Mouse (Mus musculus): Measurements from ENCODE around the gene Mlec.

Gene Mlec

DNA sequence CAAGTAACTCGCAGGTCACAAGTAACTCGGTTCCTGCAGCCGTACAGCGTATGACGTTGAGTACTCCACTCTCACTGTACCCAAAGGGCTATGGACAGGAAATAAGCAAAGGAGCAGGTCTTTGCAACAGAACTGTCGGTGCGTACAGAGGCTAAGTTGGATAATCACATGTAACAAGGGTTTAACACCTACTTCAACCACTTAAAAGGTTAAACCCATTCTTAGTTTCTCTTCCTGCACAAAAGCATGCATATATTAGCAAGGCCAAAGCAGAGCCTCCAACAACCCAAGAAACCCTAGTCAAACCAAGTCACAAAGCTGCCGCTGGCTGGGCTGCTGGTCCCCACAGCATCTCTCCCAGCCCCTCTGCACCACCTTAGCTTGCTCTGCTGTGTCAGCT lies 25.5 kb downstream of the Mlec start:
- in situ Hi-C loops (cut with MboI; ENCODE audit: unreplicated experiment in 2 of 2), result no loop called here

DNA sequence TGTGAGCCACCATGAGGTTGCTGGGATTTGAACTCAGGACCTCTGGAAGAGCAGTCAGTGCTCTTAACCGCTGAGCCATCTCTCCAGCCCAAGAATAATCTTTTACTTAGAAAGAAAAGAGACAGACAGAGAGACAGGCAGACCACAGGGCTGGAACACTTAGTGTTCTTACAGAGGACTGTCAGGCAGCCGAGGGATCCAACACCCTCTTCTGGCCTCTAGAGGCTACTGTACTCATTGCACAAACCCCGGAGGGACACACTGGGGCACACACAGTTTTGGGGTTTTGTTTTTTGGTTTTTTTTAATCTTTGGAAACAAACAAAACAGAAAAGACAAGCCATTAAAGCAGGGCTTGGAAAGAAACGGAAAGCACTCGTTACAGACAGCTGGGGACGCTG lies 28.7 kb downstream of the Mlec start:
- in situ Hi-C loops (cut with MboI; ENCODE audit: unreplicated experiment in 2 of 2), result loop anchor here (5.0 to 10.0 kb wide), 5 partner anchors 38 to 215 kb away; partner anchors contain the start of genes Cox6a1 (in 1 of the 2), Gatc (in 1 of the 2), Pop5 (in 1 of the 2) and Triap1 (in 1 of the 2)

DNA sequence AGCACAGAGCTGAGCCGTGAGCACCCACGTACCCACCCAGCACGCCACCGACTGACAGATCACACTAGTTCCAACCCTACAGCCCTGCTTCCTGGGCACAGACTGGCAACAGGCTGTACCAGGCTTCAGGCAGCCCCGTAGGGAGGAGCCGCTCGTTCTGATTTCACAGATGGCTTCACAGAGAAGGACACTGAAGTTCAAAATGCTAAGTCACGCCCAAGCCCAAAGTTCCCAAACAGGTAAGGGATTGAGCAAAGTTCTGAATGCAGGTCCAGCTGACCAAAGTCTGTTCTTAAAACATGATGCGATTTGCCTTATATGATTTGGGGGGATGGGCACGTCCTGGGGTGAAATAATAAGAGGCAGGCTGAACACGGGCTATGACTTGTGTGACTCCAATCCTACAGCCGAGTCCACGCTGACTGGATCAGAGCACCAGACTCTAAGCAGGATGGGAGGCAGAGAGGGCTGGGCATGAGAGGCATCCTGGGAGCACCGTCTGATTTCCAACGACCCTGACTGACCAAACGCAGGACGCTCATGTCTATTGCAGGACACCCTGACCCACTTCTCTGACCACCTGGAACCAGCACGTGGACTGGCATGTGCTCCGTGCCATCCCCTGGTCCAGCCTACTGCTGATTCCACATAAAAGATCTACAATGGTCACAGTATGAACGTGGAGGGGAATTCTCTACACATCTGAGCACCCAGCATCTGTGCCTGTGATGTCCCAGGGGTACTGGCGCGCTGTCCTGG lies 30.4 kb downstream of the Mlec start:
- in situ Hi-C loops (cut with MboI; ENCODE audit: unreplicated experiment in 2 of 2), result loop anchor here (5.0 to 10.0 kb wide), 5 partner anchors 40 to 217 kb away; partner anchors contain the start of genes Cox6a1 (in 1 of the 2), Gatc (in 1 of the 2), Pop5 (in 1 of the 2) and Triap1 (in 1 of the 2)

DNA sequence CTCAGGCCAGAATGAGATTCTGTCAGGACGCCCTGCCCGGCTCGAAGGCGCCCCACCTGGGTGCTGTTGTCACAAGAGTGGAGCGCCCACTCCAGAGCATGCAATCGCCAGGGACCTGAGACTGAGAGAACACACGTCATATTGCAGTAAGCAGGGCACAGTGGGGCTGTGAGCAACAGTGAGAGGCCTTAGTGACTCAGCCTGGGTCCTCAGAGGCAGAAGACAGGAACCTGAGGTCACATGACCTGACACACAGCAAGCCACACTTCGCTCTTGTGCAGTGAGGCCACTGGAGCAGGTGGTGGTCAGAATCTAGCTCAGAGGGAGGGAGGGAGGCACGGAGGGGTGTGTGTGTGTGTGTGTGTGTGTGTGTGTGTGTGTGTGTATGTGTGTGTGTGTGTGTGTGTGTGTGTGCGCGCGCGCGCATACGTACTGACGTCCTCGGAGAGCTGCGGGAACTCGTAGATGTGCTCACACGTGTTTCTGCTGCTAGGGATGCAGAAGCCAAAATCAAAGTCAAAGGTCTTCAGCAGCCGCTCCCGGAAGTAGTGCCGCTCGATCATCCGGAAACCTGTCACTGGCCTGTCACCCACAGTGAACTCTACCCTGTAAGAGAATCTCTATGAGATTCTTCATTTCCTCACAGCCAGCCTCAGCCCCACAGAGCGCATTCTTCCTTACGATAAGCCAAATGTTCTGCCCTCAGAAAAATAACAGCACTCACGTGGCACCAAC lies 31.2 kb downstream of the Mlec start:
- in situ Hi-C loops (cut with MboI; ENCODE audit: unreplicated experiment in 2 of 2), result loop anchor here (5.0 to 10.0 kb wide), 5 partner anchors 41 to 218 kb away; partner anchors contain the start of genes Cox6a1 (in 1 of the 2), Gatc (in 1 of the 2), Pop5 (in 1 of the 2) and Triap1 (in 1 of the 2)

DNA sequence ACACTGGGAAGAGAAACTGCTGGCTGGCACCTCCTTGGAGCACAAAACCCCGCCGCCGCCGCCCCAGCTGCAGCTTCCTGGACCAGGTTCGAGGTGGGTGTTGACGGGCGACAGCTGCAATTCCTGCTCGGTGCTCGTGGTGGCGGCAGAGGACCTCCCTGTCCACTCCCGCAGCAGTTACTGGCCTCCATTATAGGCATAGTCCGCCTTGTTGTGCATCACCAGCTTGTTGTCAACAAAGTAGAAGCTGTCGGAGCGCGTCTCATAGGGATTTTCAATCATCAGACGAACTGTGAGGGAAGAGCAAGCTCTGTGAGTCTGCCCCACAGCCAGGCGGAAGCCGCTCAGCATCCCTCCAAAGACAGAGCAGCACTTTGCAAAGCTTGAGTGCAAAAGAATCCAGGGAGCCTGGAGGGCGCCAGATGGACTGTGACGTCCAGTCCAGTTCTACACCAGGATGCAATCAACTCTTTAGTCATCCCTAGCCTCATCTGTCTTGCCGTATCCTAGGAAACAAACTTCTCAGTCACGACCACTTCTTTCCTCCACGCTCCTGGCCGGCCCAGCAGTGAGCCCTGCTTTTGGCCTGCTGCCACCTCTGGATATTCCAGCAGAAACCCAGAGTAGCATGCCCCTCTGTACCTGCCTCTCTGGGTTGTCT lies 32.6 kb downstream of the Mlec start:
- in situ Hi-C loops (cut with MboI; ENCODE audit: unreplicated experiment in 2 of 2), result loop anchor here (5.0 to 10.0 kb wide), 5 partner anchors 42 to 219 kb away; partner anchors contain the start of genes Cox6a1 (in 1 of the 2), Gatc (in 1 of the 2), Pop5 (in 1 of the 2) and Triap1 (in 1 of the 2)

DNA sequence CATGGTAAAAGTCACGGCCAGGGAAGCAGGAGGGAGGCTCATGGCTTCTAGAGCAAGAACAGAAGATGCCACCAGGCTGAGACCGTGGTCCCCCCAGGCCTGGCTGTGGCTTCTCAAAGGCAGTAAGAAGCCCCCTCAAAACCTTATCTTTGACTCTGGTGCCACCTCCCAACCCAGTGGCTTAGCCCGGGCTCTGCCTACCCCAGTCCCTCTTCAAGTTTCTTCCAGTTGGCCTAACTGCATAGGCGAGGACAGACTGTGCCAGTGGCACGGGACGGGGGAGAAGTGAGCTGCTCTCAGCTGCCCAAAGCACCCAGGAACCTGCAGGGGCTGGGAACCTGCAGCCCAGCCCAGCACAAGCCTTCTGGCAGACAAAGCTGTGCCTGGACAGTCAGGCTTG lies 33.3 kb downstream of the Mlec start:
- in situ Hi-C loops (cut with MboI; ENCODE audit: unreplicated experiment in 2 of 2), result loop anchor here (5.0 to 25.0 kb wide), 6 partner anchors 43 to 412 kb away; partner anchors contain the start of genes Cox6a1 (in 1 of the 2), Gatc (in 1 of the 2), Pop5 (in 1 of the 2) and Tchp (in 1 of the 2)

DNA sequence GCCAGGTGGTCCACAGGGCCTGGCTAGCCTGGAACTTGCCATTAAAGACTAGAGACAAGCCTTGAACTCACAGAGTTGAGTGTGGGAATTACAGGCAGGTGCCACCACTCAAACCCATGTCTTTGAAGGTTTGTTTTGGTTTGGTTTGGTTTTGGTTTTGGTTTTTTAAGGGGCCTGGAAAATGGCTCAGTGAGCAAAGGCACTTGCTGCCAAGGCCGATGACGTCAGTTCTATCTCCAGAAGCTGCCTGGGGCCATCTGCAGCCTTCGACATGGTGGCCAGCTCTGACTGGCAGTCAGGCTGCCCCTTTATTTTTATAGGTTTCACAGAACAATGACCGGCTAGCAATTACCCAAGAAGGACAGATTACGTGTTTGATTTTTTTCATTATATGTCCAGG lies 37.0 kb downstream of the Mlec start:
- in situ Hi-C loops (cut with MboI; ENCODE audit: unreplicated experiment in 2 of 2), result loop anchor here (10.0 to 25.0 kb wide), 2 partner anchors 224 to 409 kb away; partner anchors contain the start of genes Cox6a1 (in 1 of the 2), Gatc (in 1 of the 2), Tchp (in 1 of the 2) and Triap1 (in 1 of the 2)

DNA sequence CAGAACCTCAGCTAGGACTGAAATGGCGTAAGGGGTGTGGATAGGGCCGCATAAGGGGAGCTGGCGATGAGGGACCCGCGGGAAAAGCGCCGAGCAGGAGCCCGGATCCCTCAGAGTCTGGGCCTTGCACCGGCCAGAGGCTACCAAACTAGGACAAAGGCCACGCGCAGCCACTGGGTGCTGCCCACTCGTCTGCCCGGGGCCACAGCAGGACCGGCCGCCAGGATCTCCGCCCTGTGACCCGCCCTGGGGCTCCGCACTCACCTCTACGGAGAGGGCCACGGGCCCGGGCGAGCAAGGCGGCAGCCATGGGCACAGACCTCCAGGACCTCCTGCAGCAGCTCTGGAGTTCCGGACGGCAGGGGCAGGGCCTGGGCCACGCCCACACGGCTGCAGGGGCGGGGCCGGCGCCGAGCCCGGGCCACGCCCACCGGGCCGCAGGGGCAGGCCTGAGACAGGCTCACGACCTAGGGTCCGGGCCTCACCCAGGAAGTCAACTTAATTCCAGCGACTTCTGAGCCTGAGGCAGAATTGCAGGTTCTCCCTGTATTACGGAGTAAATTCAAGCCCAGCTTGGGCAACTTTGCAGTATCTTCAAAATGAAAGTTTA lies 38.9 kb downstream of the Mlec start, which contains the start of gene Acads:
Acads (minus strand) TSS at position 386 of the 610 bp plus-strand sequence.
- in situ Hi-C loops (cut with MboI; ENCODE audit: unreplicated experiment in 2 of 2), result loop anchor here in 1 of 2 experiments (25.0 kb wide), 1 partner anchor 407 kb away; the partner anchor contains the start of gene Tchp

DNA sequence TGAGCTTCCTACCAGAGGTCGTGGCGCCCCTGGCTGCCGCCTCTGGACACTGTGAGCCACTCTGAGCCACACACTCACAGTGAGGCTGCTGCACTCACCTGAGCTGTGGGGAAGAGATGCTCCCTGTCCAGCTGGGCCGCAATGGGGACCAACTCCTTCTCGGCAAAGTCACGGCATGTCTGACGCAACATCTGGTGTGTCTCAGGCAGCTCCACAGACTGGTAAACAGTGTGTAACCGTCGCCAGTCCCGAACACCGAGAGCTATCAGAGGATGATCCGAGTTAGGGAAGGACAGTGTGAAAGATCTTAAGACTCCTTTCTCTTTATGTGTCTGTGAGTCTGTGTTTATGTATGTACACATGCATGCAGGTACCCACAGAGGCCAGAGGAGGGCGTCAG lies 40.5 kb downstream of the Mlec start:
- in situ Hi-C loops (cut with MboI; ENCODE audit: unreplicated experiment in 2 of 2), result loop anchor here in 1 of 2 experiments (25.0 kb wide), 1 partner anchor 405 kb away; the partner anchor contains the start of gene Tchp

DNA sequence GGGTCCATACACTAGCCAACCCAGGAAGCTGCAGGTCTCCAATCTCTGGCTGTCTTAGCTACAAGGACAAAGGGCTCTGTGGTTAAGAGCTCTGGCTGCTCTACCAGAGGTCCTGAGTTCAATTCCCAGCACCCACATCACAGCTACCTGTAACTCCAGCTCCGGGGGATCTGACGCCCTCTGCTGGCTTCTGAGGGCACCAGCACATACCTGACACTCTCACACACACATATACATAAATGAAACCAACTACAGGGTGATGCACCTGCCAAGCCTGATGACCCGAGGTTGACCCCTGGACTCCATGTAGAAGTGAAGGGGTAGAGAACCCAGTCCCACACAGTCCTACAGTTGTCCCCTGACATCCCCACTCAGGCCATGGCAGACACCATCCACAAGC lies 41.6 kb downstream of the Mlec start:
- in situ Hi-C loops (cut with MboI; ENCODE audit: unreplicated experiment in 2 of 2), result loop anchor here in 1 of 2 experiments (25.0 kb wide), 1 partner anchor 404 kb away; the partner anchor contains the start of gene Tchp

DNA sequence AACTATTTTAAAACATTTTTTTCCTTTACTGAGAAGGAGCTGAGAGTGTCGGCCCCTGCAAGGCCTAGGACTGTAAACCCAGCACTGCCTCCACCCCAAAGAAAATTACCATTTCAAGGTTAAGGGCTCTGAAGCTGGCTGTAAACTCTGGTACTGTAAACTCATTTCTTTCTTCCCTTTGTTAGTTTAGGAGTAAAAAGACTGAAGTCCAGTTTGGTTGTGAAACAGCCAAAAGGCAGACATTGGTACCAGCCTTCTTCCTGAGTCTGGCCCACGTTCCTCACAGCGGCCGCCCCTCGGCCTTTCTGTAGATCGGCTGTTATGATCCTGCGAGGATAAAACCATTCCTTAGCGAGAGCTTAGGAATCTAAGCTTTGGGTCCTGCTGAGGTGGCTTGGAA lies 43.5 kb downstream of the Mlec start:
- in situ Hi-C loops (cut with MboI; ENCODE audit: unreplicated experiment in 2 of 2), result loop anchor here in 1 of 2 experiments (25.0 kb wide), 1 partner anchor 402 kb away; the partner anchor contains the start of gene Tchp

DNA sequence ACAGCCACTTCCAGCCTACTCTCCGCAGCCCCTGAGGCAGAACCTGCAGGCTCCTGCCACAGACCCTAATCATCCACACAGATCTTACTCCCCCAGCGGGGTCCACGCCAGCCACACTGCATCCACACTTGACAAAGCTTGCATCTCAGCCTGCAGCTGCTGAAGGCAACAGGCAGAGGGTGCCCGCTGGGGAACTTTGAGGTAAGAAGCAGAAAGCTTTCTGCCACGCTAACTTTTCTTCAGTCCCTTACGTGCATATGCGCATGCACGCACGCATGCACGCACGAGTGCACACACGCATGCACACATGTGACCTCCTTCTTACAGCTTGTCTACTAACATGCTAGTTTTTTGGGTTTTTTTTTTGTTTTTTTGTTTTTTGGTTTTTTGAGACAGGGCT lies 44.7 kb downstream of the Mlec start:
- in situ Hi-C loops (cut with MboI; ENCODE audit: unreplicated experiment in 2 of 2), result loop anchor here in 1 of 2 experiments (25.0 kb wide), 1 partner anchor 401 kb away; the partner anchor contains the start of gene Tchp

DNA sequence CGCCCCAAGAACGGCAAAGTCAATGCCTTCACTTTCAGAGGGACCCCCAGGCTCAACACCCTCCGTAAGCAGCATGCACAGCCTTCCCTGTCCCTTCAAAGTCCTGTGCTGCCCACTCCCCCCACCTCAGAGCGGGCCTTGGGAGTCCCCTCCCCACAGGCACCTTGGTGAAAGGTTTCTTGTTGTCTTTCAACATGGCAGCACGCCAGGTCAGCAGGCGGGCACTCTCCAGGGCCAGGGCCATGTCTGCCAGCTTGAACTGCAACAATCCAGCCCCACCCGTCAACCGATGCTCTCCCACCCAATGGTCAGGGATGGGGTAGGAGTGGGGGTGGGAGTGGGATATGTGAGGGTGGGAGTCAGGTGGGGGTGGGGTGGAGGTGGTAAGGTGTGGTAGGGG lies 46.8 kb downstream of the Mlec start:
- in situ Hi-C loops (cut with MboI; ENCODE audit: unreplicated experiment in 2 of 2), result loop anchor here in 1 of 2 experiments (25.0 kb wide), 1 partner anchor 399 kb away; the partner anchor contains the start of gene Tchp

DNA sequence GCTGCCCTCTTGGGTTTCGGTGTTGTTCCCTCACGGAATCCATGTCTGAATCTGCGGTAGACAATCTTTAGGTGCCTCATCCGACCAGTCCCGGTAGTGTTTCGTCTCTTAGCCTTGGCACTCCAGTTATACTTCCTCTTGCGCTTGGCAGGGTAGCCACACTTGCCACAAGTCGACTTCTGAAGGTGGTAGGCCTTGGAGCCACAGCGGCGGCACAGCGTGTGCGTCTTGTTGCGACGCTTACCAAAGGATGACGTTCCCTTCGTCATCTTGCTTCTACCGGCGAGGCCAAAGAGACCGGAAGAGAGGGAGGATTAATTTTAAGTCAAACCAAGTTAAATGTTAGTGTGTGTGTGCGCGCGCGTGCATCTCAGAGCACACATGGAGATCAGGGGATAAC lies 54.7 kb downstream of the Mlec start:
- in situ Hi-C loops (cut with MboI; ENCODE audit: unreplicated experiment in 2 of 2), result loop anchor here (10.0 to 25.0 kb wide), 2 partner anchors 128 to 391 kb away; partner anchors contain the start of genes Hnf1a (in 1 of the 2) and Tchp (in 1 of the 2)

DNA sequence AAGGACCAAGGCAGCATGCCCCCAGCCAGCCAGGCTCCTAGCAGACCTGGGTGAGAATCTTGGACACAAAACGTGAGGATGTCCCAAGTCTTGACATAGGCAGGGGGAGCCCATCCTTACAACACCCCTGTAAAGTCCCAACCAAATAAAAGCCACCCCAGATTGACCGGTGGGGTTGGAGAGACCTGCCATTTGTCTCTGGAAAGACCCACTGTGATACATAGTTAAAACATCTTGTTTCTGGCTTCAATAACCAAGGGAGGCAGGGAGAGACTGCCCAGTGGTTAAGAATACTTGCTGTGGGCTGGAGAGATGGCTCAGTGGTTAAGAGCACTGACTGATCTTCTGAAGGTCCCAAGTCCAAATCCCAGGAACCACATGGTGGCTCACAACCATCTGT lies 55.7 kb downstream of the Mlec start:
- in situ Hi-C loops (cut with MboI; ENCODE audit: unreplicated experiment in 2 of 2), result loop anchor here (10.0 to 25.0 kb wide), 2 partner anchors 127 to 390 kb away; partner anchors contain the start of genes Hnf1a (in 1 of the 2) and Tchp (in 1 of the 2)

DNA sequence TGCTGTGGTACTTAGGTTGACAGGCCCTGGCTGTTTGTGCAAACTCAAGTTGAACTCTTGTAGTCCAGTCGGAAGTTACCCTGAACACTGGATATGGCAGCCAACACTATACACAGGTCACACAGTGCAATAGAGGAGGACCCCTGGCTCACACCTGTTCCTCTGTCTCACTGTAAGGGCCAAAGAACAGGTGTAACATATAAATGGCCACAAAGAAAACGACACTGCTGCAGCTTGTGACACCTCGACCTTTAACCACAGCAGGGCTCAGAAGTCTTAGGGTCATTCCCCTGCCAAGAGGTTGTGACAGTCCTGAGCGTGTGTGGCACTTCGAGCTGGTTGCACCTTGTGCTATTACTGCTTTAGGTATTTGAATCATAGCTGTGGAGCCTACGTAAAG lies 57.5 kb downstream of the Mlec start:
- in situ Hi-C loops (cut with MboI; ENCODE audit: unreplicated experiment in 2 of 2), result loop anchor here (10.0 to 25.0 kb wide), 2 partner anchors 126 to 388 kb away; partner anchors contain the start of genes Hnf1a (in 1 of the 2) and Tchp (in 1 of the 2)

DNA sequence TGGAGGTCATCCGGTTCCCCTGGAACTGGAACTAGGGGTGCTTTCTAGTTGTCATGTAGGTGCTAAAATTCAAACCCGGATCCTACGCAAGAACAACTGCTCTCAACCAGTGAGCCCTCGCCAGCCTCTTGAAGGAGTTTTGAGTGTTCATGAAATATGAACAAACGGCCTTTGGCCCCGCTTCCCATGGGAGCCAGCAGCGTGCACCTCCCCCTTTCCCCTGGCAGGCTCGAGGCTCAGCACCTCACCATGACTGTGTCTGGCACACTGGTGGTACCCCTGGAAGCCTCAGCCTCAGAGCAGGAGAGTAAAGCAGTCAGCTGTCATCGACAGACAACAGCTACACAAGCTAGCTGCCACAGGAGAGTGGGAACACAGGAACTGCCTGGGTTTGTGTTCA lies 58.0 kb downstream of the Mlec start:
- in situ Hi-C loops (cut with MboI; ENCODE audit: unreplicated experiment in 2 of 2), result loop anchor here (10.0 to 25.0 kb wide), 2 partner anchors 125 to 388 kb away; partner anchors contain the start of genes Hnf1a (in 1 of the 2) and Tchp (in 1 of the 2)

DNA sequence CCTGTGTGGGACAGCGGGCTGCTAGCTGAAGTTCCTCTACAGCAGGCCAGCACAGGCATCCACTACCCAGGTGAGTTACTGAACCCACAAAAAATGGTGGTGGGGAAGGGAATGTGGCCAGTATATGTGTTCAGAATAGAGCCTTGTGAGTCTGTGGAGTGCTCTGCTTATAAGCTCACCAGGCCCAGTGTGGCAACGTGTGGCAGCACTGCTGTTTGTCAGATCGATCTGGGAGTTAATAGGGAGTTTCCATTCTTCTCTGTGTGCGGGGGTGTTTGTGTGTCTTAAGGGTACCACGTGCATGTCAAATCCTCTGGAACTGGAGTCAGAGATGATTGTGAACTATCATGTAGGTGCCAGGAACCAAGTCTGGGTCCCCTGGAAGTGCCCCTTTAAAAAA lies 58.4 kb downstream of the Mlec start:
- in situ Hi-C loops (cut with MboI; ENCODE audit: unreplicated experiment in 2 of 2), result no loop called here

DNA sequence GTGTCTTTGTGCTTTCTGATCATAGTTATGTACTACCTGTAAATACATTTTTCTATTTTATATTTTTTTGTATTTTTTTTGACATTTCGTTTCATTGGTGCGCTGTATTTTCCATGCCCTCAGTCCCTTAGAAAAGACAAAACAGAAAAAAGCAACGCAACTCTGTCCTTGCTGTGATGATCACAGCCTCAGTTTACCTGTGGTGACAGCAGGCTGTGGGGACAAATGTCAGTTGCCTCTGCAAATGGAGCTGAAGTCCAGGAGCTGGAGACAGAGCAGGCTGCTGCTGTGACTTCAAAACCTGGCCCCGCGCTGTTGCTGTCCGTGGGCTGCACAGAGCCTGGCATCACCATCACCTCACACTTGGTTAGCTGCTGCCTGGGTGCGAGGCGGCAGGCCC lies 59.8 kb downstream of the Mlec start, which contains the start of gene Gm10401:
Gm10401 (minus strand) TSS at position 101 of the 400 bp plus-strand sequence.
- in situ Hi-C loops (cut with MboI; ENCODE audit: unreplicated experiment in 2 of 2), result no loop called here

Measured in v-Abl transformed pro-B cells (cell line).